Mouse (Mus musculus): Measurements from ENCODE around the gene Smok3b.

GRCm38 (mm10) chr5:138090271-138090670 lies 69.0 kb downstream of the Smok3b start:
- no peak for TF ChIP-seq CTCF (IDR thresholded peaks at IDR 0.05; ENCODE audit: low read depth, low read length)
- TF ChIP-seq GATA1 (IDR thresholded peaks at IDR 0.05; ENCODE audit: borderline replicate concordance, low read length) = no peak
- no peak for TF ChIP-seq TAL1 (conservative IDR thresholded peaks at IDR 0.05; ENCODE audit: low read depth, low read length)

All from G1E (cell line).